Mouse (Mus musculus): ENCODE data around the gene Sez6l2.

- no peak for TF ChIP-seq CTCF (IDR thresholded peaks at IDR 0.05; ENCODE audit: borderline replicate concordance, extremely low read depth, insufficient read depth, insufficient read length)
- TF ChIP-seq POLR2A (IDR thresholded peaks at IDR 0.05; ENCODE audit: borderline replicate concordance, extremely low read depth, insufficient read depth, insufficient read length, poor library complexity, severe bottlenecking), result no peak
Observed at GRCm38 (mm10) chr7:127018416-127019305, 68.3 kb downstream of the Sez6l2 start.

Measured in brain, embryonic 14.5 days (tissue).